Mouse (Mus musculus) adrenal gland (tissue): Measurements from ENCODE around the gene 2310022A10Rik.
"Not testable (repeated sequence)": the region's sequence is repeated elsewhere in the genome, so short reads cannot be mapped to it uniquely, and the experiment has no call there.

Source experiments
- intact Hi-C: fragments of 180-260 bp; cut with DNase I; formaldehyde crosslinking; loops from one replicate; pipeline ENCODE4 v1.15.1; 2025

Gene 2310022A10Rik

GRCm38 (mm10) chr7:27609688-27610087 is 56.7 kb downstream of the 2310022A10Rik start:
- intact Hi-C loops = no loop called here

GRCm38 (mm10) chr7:27610370-27610769 is 57.3 kb downstream of the 2310022A10Rik start:
- intact Hi-C loops = no loop called here

GRCm38 (mm10) chr7:27610871-27611270 is 57.8 kb downstream of the 2310022A10Rik start:
- intact Hi-C loops = no loop called here

GRCm38 (mm10) chr7:27612940-27613339 is 59.9 kb downstream of the 2310022A10Rik start:
- intact Hi-C loops = no loop called here

- intact Hi-C loops = no loop called here
Measured at GRCm38 (mm10) chr7:27613751-27614499, 60.9 kb downstream of the 2310022A10Rik start.

- intact Hi-C loops = no loop called here
Measured at GRCm38 (mm10) chr7:27621028-27621427, 68.0 kb downstream of the 2310022A10Rik start.

- intact Hi-C loops = no loop called here
Measured at GRCm38 (mm10) chr7:27622234-27622633, 69.2 kb downstream of the 2310022A10Rik start.

- intact Hi-C loops = no loop called here
Measured at GRCm38 (mm10) chr7:27624967-27625366, 71.9 kb downstream of the 2310022A10Rik start.

GRCm38 (mm10) chr7:27627707-27628106 is 74.7 kb downstream of the 2310022A10Rik start:
- intact Hi-C loops = no loop called here

GRCm38 (mm10) chr7:27628190-27628589 is 75.2 kb downstream of the 2310022A10Rik start:
- intact Hi-C loops = no loop called here

GRCm38 (mm10) chr7:27628816-27629215 is 75.8 kb downstream of the 2310022A10Rik start:
- intact Hi-C loops = not testable (repeated sequence)

GRCm38 (mm10) chr7:27631439-27631838 is 78.4 kb downstream of the 2310022A10Rik start:
- intact Hi-C loops = no loop called here
